Mouse (Mus musculus) hindbrain, postnatal 0 days (tissue): ENCODE measurements around the gene Tceal8. TPM values are rescaled to one million over a fixed set of nuclear protein-coding genes. Genes with fewer than 3 reads are reported as not detected.

ENCODE experiments used
- ATAC-seq: fragments of 200-750 bp; cut with Nextera tagmentation; 2 replicates; pipeline ENCODE4 v1.8.0; 2017; ENCODE audit warnings: mild to moderate bottlenecking, moderate TSS enrichment, moderate library complexity
- DNase-seq: peaks from one replicate; pipeline ENCODE4 v3.0.0-alpha.2; 2015; ENCODE audit warnings: low spot score
- H3K27ac ChIP-seq: fragments of 300-500 bp; sonication (generic); 2 replicates; pipeline ENCODE4 v1.5.1; 2014; ENCODE audit warnings: mild to moderate bottlenecking
- H3K27me3 ChIP-seq: fragments of 300-500 bp; sonication (generic); 2 replicates; pipeline ENCODE4 v1.6.1; 2014; ENCODE audit warnings: low read length, mixed read lengths; ENCODE audit not compliant: insufficient read depth
- H3K36me3 ChIP-seq: fragments of 300-500 bp; sonication (generic); 2 replicates; pipeline ENCODE4 v1.6.1; 2014; ENCODE audit warnings: low read length, mixed read lengths; ENCODE audit not compliant: insufficient read depth
- H3K4me1 ChIP-seq: fragments of 300-500 bp; sonication (generic); 2 replicates; pipeline ENCODE4 v1.6.1; 2014; ENCODE audit warnings: antibody characterized with exemption, low read length, mixed read lengths; ENCODE audit not compliant: insufficient read depth
- H3K4me2 ChIP-seq: fragments of 300-500 bp; sonication (generic); 2 replicates; pipeline ENCODE4 v1.6.1; 2014; ENCODE audit warnings: low read depth, mild to moderate bottlenecking, low read length, moderate library complexity, mixed read lengths
- H3K4me3 ChIP-seq: fragments of 300-500 bp; sonication (generic); 2 replicates; pipeline ENCODE4 v1.5.1; 2014; ENCODE audit warnings: low read length
- H3K9ac ChIP-seq: fragments of 300-500 bp; sonication (generic); replicated peaks from 2 replicates; pipeline ENCODE4 v1.6.1; 2014; ENCODE audit warnings: mild to moderate bottlenecking, low read length, moderate library complexity, mixed read lengths
- H3K9me3 ChIP-seq: fragments of 300-500 bp; sonication (generic); 2 replicates; pipeline ENCODE4 v1.6.1; 2016; ENCODE audit warnings: low read length, mixed read lengths
- CTCF ChIP-seq: IDR thresholded peaks from 2 replicates; pipeline ENCODE4 v1.5.1; 2016; ENCODE audit warnings: antibody characterized with exemption, control low read depth, low read depth
- WGBS: fragments of 180-500 bp; shearing (Covaris S2); extraction: QIAGEN DNeasy Blood & Tissue Kit; methylation state at CpG from one replicate; pipeline ENCODE4 v1.1.7; 2014; 5-methylcytosine and 5-hydroxymethylcytosine counted together
- microRNA-seq, 2 experiments: library from miRNA; unstranded; fragments of <30 nt; microRNA quantifications; one replicate each; pipeline ENCODE4; 2016
- polyA plus RNA-seq: library from polyadenylated mRNA; unstranded; fragments of >200 nt; fragmentation: Nextera tagmentation; extraction: Ambion mirVana; gene quantifications from 2 replicates; pipeline ENCODE4 v1.2.1, GENCODE M21; 2015
- total RNA-seq: library from RNA; depleted of rRNA; stranded (reverse); fragments of >200 nt; gene quantifications from 2 replicates; pipeline ENCODE4 v1.2.3, GENCODE M21; 2014; rRNA removed

Tceal8 gene
- total and polyA plus RNA-seq, 2 experiments from 2014 or later, result 82.6 to 138 TPM

DNA sequence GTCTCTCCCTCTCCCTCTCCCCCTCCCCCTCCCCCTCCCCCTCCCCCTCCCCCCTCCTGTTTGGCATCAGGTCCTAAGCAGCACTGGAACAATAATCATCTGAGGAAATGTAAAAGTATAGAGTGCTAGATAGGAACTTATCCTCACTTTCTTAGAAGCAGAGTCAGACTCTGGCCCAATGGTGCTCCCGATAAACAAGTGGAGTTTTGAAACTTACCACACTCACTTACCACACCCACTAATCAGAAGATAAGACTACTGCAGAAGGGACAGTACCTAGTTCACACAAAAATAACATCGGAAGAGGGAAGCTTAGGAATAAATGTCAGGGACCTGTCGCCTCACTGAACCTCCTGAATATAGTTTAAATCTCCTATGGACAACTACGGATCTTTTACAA, 36.6 kb downstream of the Tceal8 start:
- H3K36me3 ChIP-seq, result no peaks in the 10 kb centered on the region
- WGBS, result 89% methylated on average over 4 of the region's 4 CpGs
- ATAC-seq, result no peak

DNA sequence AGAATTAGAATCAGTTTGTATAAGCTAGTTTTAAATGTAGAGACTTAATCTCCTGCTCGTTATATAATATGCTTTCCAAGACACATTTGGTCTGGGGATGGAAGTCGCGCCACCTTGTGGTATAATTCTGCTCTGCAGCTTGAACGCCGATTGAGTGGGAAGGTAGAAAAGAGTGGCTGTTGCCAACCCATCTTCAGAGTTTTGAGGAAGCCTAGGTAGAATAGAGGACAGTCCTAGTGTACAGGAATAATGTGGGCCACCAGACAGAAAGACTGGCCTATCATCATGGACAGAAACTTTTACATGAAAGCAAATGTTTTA, 44.4 kb downstream of the Tceal8 start:
- H3K4me1 ChIP-seq, result no peaks in the 10 kb centered on the region
- no peak overlapping the region for H3K4me2 ChIP-seq
- WGBS, result 21% methylated on average over 5 of the region's 5 CpGs
- DNase-seq (peak; percentile 57), ATAC-seq (no peak)
- H3K27me3 ChIP-seq, result no peaks in the 10 kb centered on the region
- TF ChIP-seq CTCF, result peak; percentile 74
- no peaks in the 10 kb centered on the region for H3K36me3 ChIP-seq
- H3K27ac ChIP-seq, result no peak overlapping the region
- H3K9ac ChIP-seq, result no peak overlapping the region
- no peaks in the 10 kb centered on the region for H3K9me3 ChIP-seq
- no peak overlapping the region for H3K4me3 ChIP-seq

More for the DNA sequence above, 36.6 kb downstream of the Tceal8 start:
- DNase-seq, result no peak
- Histone ChIP-seq H3K4me3 (no peak overlapping the region), H3K9me3 (no peaks in the 10 kb centered on the region), H3K4me2 (no peak overlapping the region), H3K27ac (no peak overlapping the region), H3K9ac (no peak overlapping the region), H3K4me1 (no peaks in the 10 kb centered on the region), H3K27me3 (no peaks in the 10 kb centered on the region)
- no peak for TF ChIP-seq CTCF

DNA sequence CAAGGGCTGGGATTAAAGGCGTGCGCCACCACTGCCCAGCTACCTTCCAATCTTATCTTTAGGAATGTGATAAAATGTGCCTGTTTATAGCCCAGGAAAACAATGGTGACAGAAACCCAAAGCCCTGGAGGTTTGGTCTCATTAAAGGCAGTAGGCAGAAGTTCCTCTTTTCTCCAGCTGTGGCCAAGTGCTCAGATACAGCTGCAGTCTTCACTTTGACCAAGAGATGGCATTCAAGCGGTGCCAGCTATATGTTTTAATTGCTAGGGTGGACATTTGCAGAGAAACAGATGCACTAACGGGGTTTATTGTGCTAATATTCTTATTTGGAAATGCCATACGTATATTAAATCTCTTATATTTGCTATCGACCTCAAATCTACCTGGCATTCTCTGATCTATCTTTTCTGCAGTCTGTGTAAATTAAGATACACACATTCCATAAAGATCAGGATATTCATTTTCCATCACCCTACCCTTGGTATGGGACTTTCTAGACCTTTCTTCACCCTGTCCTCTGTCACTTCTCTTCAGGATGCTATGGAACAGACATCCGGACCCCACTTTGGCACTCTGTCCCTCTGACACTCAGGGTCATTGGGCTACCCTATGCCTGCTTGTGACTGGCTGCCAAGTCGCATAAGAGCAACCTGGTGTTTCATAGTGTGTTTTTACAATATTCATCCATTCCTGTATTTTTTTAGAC, 45.0 kb downstream of the Tceal8 start:
- peak; percentile 40; the same call in 1 of the 2 replicates for TF ChIP-seq CTCF
- WGBS, result 66% methylated on average over 8 of the region's 8 CpGs
- Histone ChIP-seq H3K4me1 (no peaks in the 10 kb centered on the region), H3K4me2 (no peak overlapping the region), H3K9me3 (no peaks in the 10 kb centered on the region), H3K9ac (no peak overlapping the region), H3K27ac (no peak overlapping the region), H3K36me3 (no peaks in the 10 kb centered on the region), H3K27me3 (no peaks in the 10 kb centered on the region), H3K4me3 (no peak overlapping the region)
- DNase-seq (peak; percentile 34), ATAC-seq (no peak)

Small RNA genes within 50 kb of the gene (microRNA-seq; reads per million reads assigned to microRNA genes)
- gene Mir6383, result 0 reads per million in 2 experiments

Other genes starting within 250 kb of the Tceal8 start
- 168 and 177 TPM in 2 replicates for gene Arxes2, start 178.5 kb downstream of the Tceal8 start, total RNA-seq
- gene Arxes2, start 178.5 kb downstream of the Tceal8 start, polyA plus RNA-seq, result 312 and 317 TPM in 2 replicates
- 57.8 and 57.9 TPM in 2 replicates for gene Arxes1, start 139.0 kb downstream of the Tceal8 start, total RNA-seq
- 177 and 187 TPM in 2 replicates for gene Arxes1, start 139.0 kb downstream of the Tceal8 start, polyA plus RNA-seq
- gene Bex2, start 104.1 kb downstream of the Tceal8 start, total RNA-seq, result 171 and 200 TPM in 2 replicates
- 938 and 961 TPM in 2 replicates for gene Bex2, start 104.1 kb downstream of the Tceal8 start, polyA plus RNA-seq
- gene Nxf3, start 87.1 kb downstream of the Tceal8 start, total RNA-seq, result not detected in 2 replicates
- gene Nxf3, start 87.1 kb downstream of the Tceal8 start, polyA plus RNA-seq, result 0.05 TPM in 1 of 2 replicates, not detected in the other
- gene Bex4, start 33.3 kb downstream of the Tceal8 start, total RNA-seq, result 20.0 and 38.4 TPM in 2 replicates
- gene Bex4, start 33.3 kb downstream of the Tceal8 start, polyA plus RNA-seq, result 153 and 160 TPM in 2 replicates
- 3.9 and 4.3 TPM in 2 replicates for gene Tceal5, start 31.5 kb upstream of the Tceal8 start, total RNA-seq
- gene Tceal5, start 31.5 kb upstream of the Tceal8 start, polyA plus RNA-seq, result 45.2 and 45.8 TPM in 2 replicates
- gene Tceal7, start 42.4 kb upstream of the Tceal8 start, total RNA-seq, result 0.86 and 2.4 TPM in 2 replicates
- 3.5 and 4.1 TPM in 2 replicates for gene Tceal7, start 42.4 kb upstream of the Tceal8 start, polyA plus RNA-seq
- 38.9 and 58.8 TPM in 2 replicates for gene Bex1, start 43.2 kb upstream of the Tceal8 start, total RNA-seq
- gene Bex1, start 43.2 kb upstream of the Tceal8 start, polyA plus RNA-seq, result 272 and 279 TPM in 2 replicates
- 89.2 and 100 TPM in 2 replicates for gene Tceal9, start 72.7 kb upstream of the Tceal8 start, total RNA-seq
- 257 and 262 TPM in 2 replicates for gene Tceal9, start 72.7 kb upstream of the Tceal8 start, polyA plus RNA-seq
- 263 and 314 TPM in 2 replicates for gene Bex3, start 97.9 kb upstream of the Tceal8 start, total RNA-seq
- gene Bex3, start 97.9 kb upstream of the Tceal8 start, polyA plus RNA-seq, result 900 and 904 TPM in 2 replicates